In the genomic region with DNA sequence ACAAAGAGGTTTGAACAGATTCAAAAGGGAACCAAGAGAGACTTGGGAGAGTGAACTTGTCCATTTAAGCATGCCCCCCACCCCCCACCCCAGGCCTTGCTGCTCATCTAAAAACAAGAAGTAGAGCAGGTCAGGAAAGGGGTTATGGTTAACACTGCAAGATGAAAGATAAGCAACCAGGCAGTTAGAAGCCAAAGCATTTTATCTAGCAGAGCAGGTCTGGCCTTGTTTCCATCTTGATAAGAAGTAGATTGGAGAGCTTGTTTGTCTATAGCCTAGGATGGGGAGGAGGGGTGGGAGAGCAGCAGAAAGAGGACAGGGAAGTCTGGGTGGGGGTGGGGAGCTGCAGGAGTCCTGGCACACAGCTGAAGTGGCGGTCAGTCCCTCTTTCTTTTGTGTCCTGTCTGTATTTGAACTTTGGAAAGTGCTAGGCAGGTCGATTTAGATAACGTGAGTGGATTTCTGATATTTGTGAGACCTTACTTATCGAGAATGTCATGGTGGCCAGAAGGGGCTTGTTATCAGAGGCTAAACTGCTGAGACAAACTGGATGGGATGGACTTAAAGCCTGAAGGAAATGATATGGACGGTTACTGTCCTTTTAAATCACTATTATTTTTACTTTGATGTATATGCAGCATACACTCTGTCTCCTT, we compare ENCODE assay signal across 12 mouse cellular contexts.
DNase-seq lines count a peak whose midpoint lies in the region; ATAC-seq lines count a peak whose summit lies in the region.
"Had no signal": no experiment of that assay in that cellular context is flagged by ENCODE, and none has a peak within 500 bp of the region (broad histone marks: within the 10 kb centered on the region; RNA-seq: fewer than 3 reads in every experiment).

No protein-coding gene starts in this region.

- H3K9me3 ChIP-seq in lung, embryonic 16.5 days (ENCODE audit: control insufficient read depth, low read length), result no peaks in the 10 kb centered on the region
- H3K9me3 ChIP-seq in midbrain, embryonic 15.5 days, result no peaks in the 10 kb centered on the region
- H3K9me3 ChIP-seq: forebrain, embryonic 15.5 days had no signal

- 0 out of 2 replicates have a peak overlapping the region, but pooled peaks have one; percentile 17 for H3K27ac ChIP-seq in lung, embryonic 16.5 days (ENCODE audit: low read length)
- no peak overlapping the region for H3K27ac ChIP-seq in midbrain, embryonic 15.5 days
- H3K27ac ChIP-seq: forebrain, embryonic 15.5 days had no signal

- H3K36me3 ChIP-seq in lung, embryonic 16.5 days (ENCODE audit: control insufficient read depth, insufficient read depth, low read length), result no peaks in the 10 kb centered on the region
- no peaks in the 10 kb centered on the region for H3K36me3 ChIP-seq in midbrain, embryonic 15.5 days (replicated peaks)
- H3K36me3 ChIP-seq: forebrain, embryonic 15.5 days had no signal

- 0 out of 2 replicates have a peak, but pooled peaks have one; percentile 34 for ATAC-seq in lung, embryonic 16.5 days (ENCODE audit: low read depth)
- peak; percentile 60; the same call in 1 of the 2 replicates for ATAC-seq in midbrain, embryonic 15.5 days (replicated peaks)
- ATAC-seq: forebrain, embryonic 15.5 days had no signal

- H3K4me3 ChIP-seq in lung, embryonic 16.5 days (ENCODE audit: low read length), result no peak overlapping the region
- H3K4me3 ChIP-seq in midbrain, embryonic 15.5 days, result no peak overlapping the region
- H3K4me3 ChIP-seq: forebrain, embryonic 15.5 days had no signal

- H3K9ac ChIP-seq in lung, embryonic 16.5 days (ENCODE audit: low read length), result no peak overlapping the region
- H3K9ac ChIP-seq in midbrain, embryonic 15.5 days, result no peak overlapping the region
- H3K9ac ChIP-seq: forebrain, embryonic 15.5 days had no signal

- DNase-seq in adrenal gland, postnatal 10 days, result peak; percentile 11
- no peak for DNase-seq in adrenal gland, adult 8-10 months
- DNase-seq in lung, adult 18-20 months, result no peak
- peak; percentile 52 for DNase-seq in induced T-regulatory cell, adult 2 months (ENCODE audit: low read depth)
- DNase-seq in thymus, postnatal 25 days, result no peak
- DNase-seq in thymus, postnatal 10 days (ENCODE audit: low spot score in 2 of 2), result no peak
- DNase-seq: embryo, embryonic 11 days; kidney, adult 18-20 months; lung, postnatal 14 days had no signal

- H3K27me3 ChIP-seq in lung, embryonic 16.5 days (ENCODE audit: control insufficient read depth, insufficient read depth, low read depth, low read length), result no peaks in the 10 kb centered on the region
- H3K27me3 ChIP-seq in midbrain, embryonic 15.5 days (replicated peaks), result no peaks in the 10 kb centered on the region
- H3K27me3 ChIP-seq: forebrain, embryonic 15.5 days had no signal

- no peak overlapping the region for H3K4me2 ChIP-seq in lung, embryonic 16.5 days (ENCODE audit: low read depth, low read length)
- H3K4me2 ChIP-seq in midbrain, embryonic 15.5 days, result no peak overlapping the region
- H3K4me2 ChIP-seq: forebrain, embryonic 15.5 days had no signal

- H3K4me1 ChIP-seq in lung, embryonic 16.5 days (replicated peaks; ENCODE audit: control insufficient read depth, insufficient read depth, low read length), result peaks cover 13% of the 10 kb centered on the region
- no peaks in the 10 kb centered on the region for H3K4me1 ChIP-seq in midbrain, embryonic 15.5 days

- 10% methylated on average over 5 of the region's 5 CpGs for WGBS in lung, embryonic 16.5 days
- WGBS in midbrain, embryonic 15.5 days, result 43% methylated on average over 5 of the region's 5 CpGs

Comparison
In these comparisons a context has a peak if more than half of its experiments do, and no peak if none do; other contexts are left out.
1. DNase-seq: peak in adrenal gland, postnatal 10 days (single experiment) and induced T-regulatory cell, adult 2 months (single experiment); none in adrenal gland, adult 8-10 months (single experiment), lung, adult 18-20 months (0 of 2), thymus, postnatal 25 days (single experiment) and thymus, postnatal 10 days (0 of 2).